Mouse (Mus musculus) forebrain, embryonic 13.5 days (tissue): ENCODE measurements around the gene Zfp800. TPM values are rescaled to one million over a fixed set of nuclear protein-coding genes. Genes with fewer than 3 reads are reported as not detected.

Experiments used
- ATAC-seq: fragments of 200-750 bp; cut with Nextera tagmentation; 2 replicates; pipeline ENCODE4 v1.8.0; 2017
- H3K27ac ChIP-seq: fragments of 300-500 bp; sonication (generic); 2 replicates; pipeline ENCODE4 v1.5.1; 2015; ENCODE audit warnings: inconsistent platforms, mild to moderate bottlenecking, moderate library complexity
- H3K27me3 ChIP-seq: fragments of 300-500 bp; sonication (generic); 2 replicates; pipeline ENCODE4 v1.6.1; 2015; ENCODE audit warnings: mild to moderate bottlenecking, inconsistent platforms
- H3K36me3 ChIP-seq: fragments of 300-500 bp; sonication (generic); 2 replicates; pipeline ENCODE4 v1.6.1; 2015; ENCODE audit warnings: mild to moderate bottlenecking, inconsistent platforms; ENCODE audit not compliant: poor library complexity, severe bottlenecking
- H3K4me1 ChIP-seq: fragments of 300-500 bp; sonication (generic); 2 replicates; pipeline ENCODE4 v1.6.1; 2015; ENCODE audit warnings: inconsistent platforms
- H3K4me2 ChIP-seq: fragments of 300-500 bp; sonication (generic); 2 replicates; pipeline ENCODE4 v1.6.1; 2015; ENCODE audit warnings: inconsistent platforms, mild to moderate bottlenecking, moderate library complexity
- H3K4me3 ChIP-seq: fragments of 300-500 bp; sonication (generic); 2 replicates; pipeline ENCODE4 v1.5.1; 2015; ENCODE audit warnings: mild to moderate bottlenecking, inconsistent platforms
- H3K9ac ChIP-seq: fragments of 300-500 bp; sonication (generic); 2 replicates; pipeline ENCODE4 v1.6.1; 2015; ENCODE audit warnings: mild to moderate bottlenecking, inconsistent platforms
- H3K9me3 ChIP-seq: fragments of 300-500 bp; sonication (generic); replicated peaks from 2 replicates; pipeline ENCODE4 v1.6.1; 2016; ENCODE audit warnings: inconsistent platforms
- WGBS: fragments of 180-500 bp; shearing (Covaris S2); methylation state at CpG from one replicate; pipeline ENCODE4 v1.1.7; 2015; 5-methylcytosine and 5-hydroxymethylcytosine counted together
- polyA plus RNA-seq: library from polyadenylated mRNA; unstranded; fragments of >200 nt; fragmentation: Nextera tagmentation; extraction: Ambion mirVana; gene quantifications from 2 replicates; pipeline ENCODE4 v1.2.1, GENCODE M21; 2015

Gene Zfp800
- polyA plus RNA-seq, 1 experiment from 2014 or later, result 26.5 TPM

GRCm38 (mm10) chr6:28385169-28385568 is 12.6 kb downstream of the Zfp800 start:
- Histone ChIP-seq H3K4me1 (no peaks in the 10 kb centered on the region), H3K4me3 (no peak overlapping the region), H3K27ac (no peak overlapping the region), H3K9me3 (no peaks in the 10 kb centered on the region), H3K9ac (no peak overlapping the region), H3K27me3 (no peaks in the 10 kb centered on the region), H3K36me3 (no peaks in the 10 kb centered on the region), H3K4me2 (no peak overlapping the region)
- ATAC-seq, result no peak
- WGBS, result 93% methylated on average over 3 of the region's 3 CpGs

- Histone ChIP-seq H3K9ac (no peak overlapping the region), H3K27ac (no peak overlapping the region), H3K4me1 (no peaks in the 10 kb centered on the region), H3K36me3 (no peaks in the 10 kb centered on the region), H3K4me3 (no peak overlapping the region), H3K27me3 (no peaks in the 10 kb centered on the region), H3K4me2 (no peak overlapping the region), H3K9me3 (no peaks in the 10 kb centered on the region)
- no peak for ATAC-seq
- WGBS, result 75% methylated on average over 4 of the region's 4 CpGs
Observed at GRCm38 (mm10) chr6:28381983-28382382, 15.8 kb downstream of the Zfp800 start.

- H3K9ac ChIP-seq, result no peak overlapping the region
- 42% methylated on average over 6 of the region's 6 CpGs for WGBS
- peak overlapping the region; percentile 1; the same call in 1 of the 2 replicates for H3K4me2 ChIP-seq
- no peaks in the 10 kb centered on the region for H3K36me3 ChIP-seq
- no peak overlapping the region for H3K27ac ChIP-seq
- no peak overlapping the region for H3K4me3 ChIP-seq
- peaks cover 35% of the 10 kb centered on the region for H3K4me1 ChIP-seq
- no peaks in the 10 kb centered on the region for H3K27me3 ChIP-seq
- no peaks in the 10 kb centered on the region for H3K9me3 ChIP-seq
- peak; percentile 89 for ATAC-seq
Observed at GRCm38 (mm10) chr6:28369966-28370683, 27.7 kb downstream of the Zfp800 start.

- Histone ChIP-seq H3K4me3 (no peak overlapping the region), H3K27me3 (no peaks in the 10 kb centered on the region), H3K4me1 (peaks cover 35% of the 10 kb centered on the region), H3K36me3 (no peaks in the 10 kb centered on the region), H3K9me3 (no peaks in the 10 kb centered on the region), H3K4me2 (no peak overlapping the region), H3K9ac (no peak overlapping the region), H3K27ac (peak overlapping the region; percentile 48)
- peak; percentile 72 for ATAC-seq
- 38% methylated on average over 9 of the region's 9 CpGs for WGBS
Observed at GRCm38 (mm10) chr6:28367575-28367974, 30.2 kb downstream of the Zfp800 start.

- 59% methylated on average over 3 of the region's 3 CpGs for WGBS
- H3K27me3 ChIP-seq, result no peaks in the 10 kb centered on the region
- no peaks in the 10 kb centered on the region for H3K4me1 ChIP-seq
- H3K27ac ChIP-seq, result no peak overlapping the region
- ATAC-seq, result peak; percentile 67; the same call in 1 of the 2 replicates
- no peak overlapping the region for H3K4me3 ChIP-seq
- no peak overlapping the region for H3K9ac ChIP-seq
- no peaks in the 10 kb centered on the region for H3K9me3 ChIP-seq
- no peak overlapping the region for H3K4me2 ChIP-seq
- no peaks in the 10 kb centered on the region for H3K36me3 ChIP-seq
Observed at GRCm38 (mm10) chr6:28351066-28351465, 46.7 kb downstream of the Zfp800 start.

GRCm38 (mm10) chr6:28345677-28346076 is 52.1 kb downstream of the Zfp800 start:
- H3K9me3 ChIP-seq, result no peaks in the 10 kb centered on the region
- no peak overlapping the region for H3K4me3 ChIP-seq
- no peak overlapping the region for H3K4me2 ChIP-seq
- H3K4me1 ChIP-seq, result no peaks in the 10 kb centered on the region
- no peak for ATAC-seq
- H3K27me3 ChIP-seq, result no peaks in the 10 kb centered on the region
- H3K27ac ChIP-seq, result no peak overlapping the region
- no peaks in the 10 kb centered on the region for H3K36me3 ChIP-seq
- H3K9ac ChIP-seq, result no peak overlapping the region

- no peak overlapping the region for H3K9ac ChIP-seq
- no peaks in the 10 kb centered on the region for H3K4me1 ChIP-seq
- WGBS, result 65% methylated on average over 7 of the region's 7 CpGs
- no peaks in the 10 kb centered on the region for H3K36me3 ChIP-seq
- no peak overlapping the region for H3K27ac ChIP-seq
- no peaks in the 10 kb centered on the region for H3K27me3 ChIP-seq
- no peak overlapping the region for H3K4me3 ChIP-seq
- H3K4me2 ChIP-seq, result no peak overlapping the region
- no peak for ATAC-seq
- no peaks in the 10 kb centered on the region for H3K9me3 ChIP-seq
Observed at GRCm38 (mm10) chr6:28345181-28345580, 52.6 kb downstream of the Zfp800 start.

GRCm38 (mm10) chr6:28342863-28343262 is 54.9 kb downstream of the Zfp800 start:
- Histone ChIP-seq H3K27ac (no peak overlapping the region), H3K4me1 (no peaks in the 10 kb centered on the region), H3K9ac (no peak overlapping the region), H3K4me2 (no peak overlapping the region), H3K27me3 (no peaks in the 10 kb centered on the region), H3K9me3 (no peaks in the 10 kb centered on the region), H3K4me3 (no peak overlapping the region), H3K36me3 (no peaks in the 10 kb centered on the region)
- WGBS, result 88% methylated on average over 5 of the region's 5 CpGs
- no peak for ATAC-seq

GRCm38 (mm10) chr6:28341174-28341573 is 56.6 kb downstream of the Zfp800 start:
- Histone ChIP-seq H3K4me1 (no peaks in the 10 kb centered on the region), H3K36me3 (no peaks in the 10 kb centered on the region), H3K4me3 (no peak overlapping the region), H3K27me3 (no peaks in the 10 kb centered on the region), H3K9ac (no peak overlapping the region), H3K9me3 (no peaks in the 10 kb centered on the region), H3K4me2 (no peak overlapping the region), H3K27ac (no peak overlapping the region)
- no peak for ATAC-seq
- 89% methylated on average over 4 of the region's 4 CpGs for WGBS

GRCm38 (mm10) chr6:28339410-28339809 is 58.4 kb downstream of the Zfp800 start:
- Histone ChIP-seq H3K9ac (no peak overlapping the region), H3K4me2 (no peak overlapping the region), H3K4me1 (no peaks in the 10 kb centered on the region), H3K9me3 (no peaks in the 10 kb centered on the region), H3K27me3 (no peaks in the 10 kb centered on the region), H3K36me3 (no peaks in the 10 kb centered on the region), H3K27ac (no peak overlapping the region), H3K4me3 (no peak overlapping the region)
- 85% methylated on average over 5 of the region's 5 CpGs for WGBS
- no peak for ATAC-seq

GRCm38 (mm10) chr6:28333696-28334095 is 64.1 kb downstream of the Zfp800 start:
- Histone ChIP-seq H3K4me1 (no peaks in the 10 kb centered on the region), H3K4me3 (no peak overlapping the region)

GRCm38 (mm10) chr6:28332546-28332945 is 65.3 kb downstream of the Zfp800 start:
- no peak for ATAC-seq
- H3K4me1 ChIP-seq, result no peaks in the 10 kb centered on the region
- 84% methylated on average over 3 of the region's 3 CpGs for WGBS

More at GRCm38 (mm10) chr6:28333696-28334095, 64.1 kb downstream of the Zfp800 start:
- Histone ChIP-seq H3K27me3 (no peaks in the 10 kb centered on the region), H3K27ac (no peak overlapping the region), H3K9me3 (no peaks in the 10 kb centered on the region), H3K9ac (no peak overlapping the region), H3K4me2 (no peak overlapping the region), H3K36me3 (no peaks in the 10 kb centered on the region)
- no peak for ATAC-seq
- 86% methylated on average over 5 of the region's 5 CpGs for WGBS

GRCm38 (mm10) chr6:28329815-28330214 is 68.0 kb downstream of the Zfp800 start:
- Histone ChIP-seq H3K4me1 (no peaks in the 10 kb centered on the region), H3K4me3 (no peak overlapping the region), H3K36me3 (no peaks in the 10 kb centered on the region), H3K4me2 (no peak overlapping the region), H3K27me3 (no peaks in the 10 kb centered on the region), H3K27ac (no peak overlapping the region), H3K9me3 (no peaks in the 10 kb centered on the region), H3K9ac (no peak overlapping the region)
- no peak for ATAC-seq
- 47% methylated on average over 6 of the region's 6 CpGs for WGBS

More at GRCm38 (mm10) chr6:28332546-28332945, 65.3 kb downstream of the Zfp800 start:
- no peak overlapping the region for H3K4me2 ChIP-seq
- no peak overlapping the region for H3K9ac ChIP-seq
- no peaks in the 10 kb centered on the region for H3K36me3 ChIP-seq
- no peaks in the 10 kb centered on the region for H3K9me3 ChIP-seq
- H3K27me3 ChIP-seq, result no peaks in the 10 kb centered on the region
- H3K27ac ChIP-seq, result no peak overlapping the region
- no peak overlapping the region for H3K4me3 ChIP-seq
